Mouse (Mus musculus) right cerebral cortex, postnatal 36 days (tissue): ENCODE measurements at regions not wholly inside any gene's neighbourhood (a gene's known extent, or its start where the extent isn't known, plus 50 kb on each side); places are given as distances from the start of the nearest gene placed in this dataset.

Experiments used
- DNase-seq, 2 experiments: peaks; one replicate each; pipeline ENCODE4 v3.0.0; 2022; ENCODE audit warnings: low spot score in 2 of 2, mixed read lengths in 1 of 2

DNA sequence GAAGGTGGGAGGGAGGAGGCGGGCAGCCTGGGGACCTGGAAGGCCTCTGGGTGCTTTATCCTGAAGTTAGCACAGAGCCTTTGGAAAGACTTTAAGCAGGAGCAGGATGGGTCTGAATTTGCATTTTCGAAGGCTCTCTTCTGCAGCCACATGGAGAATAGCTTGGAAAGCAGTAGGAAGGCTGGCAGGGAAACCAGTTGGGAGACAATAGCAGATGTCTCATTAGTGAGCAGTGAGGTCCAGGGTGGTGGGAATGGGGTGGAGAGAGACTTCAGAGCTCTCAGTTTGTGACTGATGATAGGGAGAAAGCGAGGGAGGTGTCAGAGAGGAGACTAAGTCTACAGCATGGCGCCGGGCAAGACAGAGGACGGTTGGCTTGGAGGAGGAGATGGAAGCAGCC, 199.1 kb downstream of the Cbln1 start:
- no peak for DNase-seq

DNA sequence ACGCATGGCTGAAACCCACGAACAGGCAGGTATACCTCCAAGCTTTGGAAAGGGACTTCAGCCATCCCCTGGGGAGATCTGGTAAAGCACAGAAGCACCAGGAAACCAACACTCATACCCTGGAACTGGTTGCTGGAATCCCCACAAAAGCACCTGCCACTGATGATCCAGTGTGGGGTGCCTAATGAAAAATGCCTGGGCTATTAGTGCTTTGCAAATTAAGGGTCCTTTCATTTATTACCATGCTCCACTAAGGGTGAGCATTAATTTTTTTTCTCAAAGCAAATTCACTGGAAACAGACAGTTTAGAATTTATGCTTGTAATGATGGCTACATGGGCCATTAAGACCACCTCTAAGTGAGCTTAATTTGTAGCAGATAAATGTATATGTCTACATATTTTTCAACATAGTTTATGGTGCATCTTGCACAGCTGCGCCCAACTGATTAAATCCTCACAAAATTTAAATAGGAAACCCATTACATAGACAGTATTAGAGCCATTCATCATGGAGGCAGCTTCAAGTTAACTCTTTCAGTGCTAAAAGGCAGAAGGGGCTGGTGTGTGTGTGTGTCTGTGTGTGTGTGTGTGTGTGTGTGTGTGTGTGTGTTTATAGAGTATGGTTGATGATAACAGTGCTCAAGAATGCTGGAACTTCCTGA, 201.8 kb downstream of the Cbln1 start:
- no peak for DNase-seq

DNA sequence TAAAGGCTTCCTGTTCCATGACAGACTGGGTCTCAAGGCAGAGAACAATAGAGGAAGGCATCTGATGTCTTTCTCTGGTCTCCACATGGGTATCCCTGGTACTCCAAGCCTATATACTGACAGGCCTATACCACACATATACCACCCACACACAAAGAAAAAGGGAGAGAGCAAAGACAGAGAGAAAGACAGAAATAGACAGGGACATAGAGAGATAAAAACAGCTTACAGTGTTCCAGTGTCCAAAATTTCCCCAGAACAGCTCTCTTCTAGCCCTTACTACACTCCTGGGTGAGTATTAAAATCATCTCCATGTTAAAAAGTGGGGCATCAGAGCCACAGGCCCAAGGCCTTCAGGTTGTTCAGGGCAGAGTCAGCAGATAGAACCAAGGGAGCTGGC, 204.2 kb downstream of the Cbln1 start:
- no peak for DNase-seq

DNA sequence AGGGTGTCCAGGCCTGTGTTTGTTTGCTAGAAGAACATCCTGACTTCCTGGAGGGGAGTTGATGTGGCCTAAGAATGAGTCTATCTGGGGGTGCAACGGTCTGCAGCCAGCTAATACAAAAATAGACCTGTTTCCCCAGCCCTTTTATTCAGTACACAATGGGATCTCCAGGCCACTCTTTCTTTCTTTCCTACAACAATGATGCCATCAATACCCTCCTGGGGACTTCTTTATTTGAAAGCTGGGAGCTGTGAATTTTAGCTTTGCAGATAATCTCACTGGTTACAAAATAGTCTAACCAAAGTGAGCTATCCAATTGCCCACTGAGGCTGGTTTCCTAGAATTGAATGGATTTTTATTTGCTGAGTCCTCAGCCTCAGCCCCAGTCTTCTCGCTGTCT, 207.4 kb downstream of the Cbln1 start:
- DNase-seq: no peak

DNA sequence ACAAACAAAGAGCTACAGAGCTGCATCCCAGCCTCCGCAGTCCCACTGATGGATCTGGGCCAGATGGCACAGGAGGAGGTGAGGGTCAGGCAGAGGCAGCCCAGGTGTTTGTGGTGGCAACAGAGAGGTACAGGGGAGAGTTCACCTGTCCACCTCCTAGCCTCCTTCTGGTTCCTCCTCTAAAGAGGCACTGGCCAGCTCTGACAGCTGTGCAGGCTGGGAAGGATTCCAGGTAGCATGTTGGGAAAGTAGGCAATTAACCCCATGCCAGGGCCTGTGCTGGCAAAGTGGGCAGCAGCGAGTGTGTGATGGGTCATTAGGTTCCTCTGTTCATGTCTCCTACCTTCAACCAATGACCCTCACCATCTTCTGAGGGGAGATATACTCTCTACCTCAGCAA, 212.1 kb downstream of the Cbln1 start:
- DNase-seq: no peak

DNA sequence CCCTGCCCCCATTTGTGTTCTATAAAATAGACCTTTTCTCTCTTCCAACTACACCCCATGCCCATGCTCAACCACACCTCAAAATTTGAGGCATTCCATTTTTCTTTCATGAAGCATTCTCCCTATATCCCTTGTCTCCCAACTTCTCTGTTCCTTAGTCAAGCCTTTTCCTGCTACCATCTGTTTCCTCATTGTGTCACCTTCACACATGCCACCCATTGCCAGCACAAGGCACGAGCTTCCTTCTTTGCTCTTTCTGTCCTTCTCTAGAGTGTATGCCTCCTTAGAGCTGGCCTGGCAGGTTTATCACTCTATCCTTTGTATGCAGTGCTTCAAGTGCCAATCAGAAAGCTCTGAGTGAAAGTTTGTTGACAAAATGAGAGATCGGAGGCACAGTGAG, 229.7 kb downstream of the Cbln1 start:
- DNase-seq: peak in 1 of 2 experiments; percentile 9

DNA sequence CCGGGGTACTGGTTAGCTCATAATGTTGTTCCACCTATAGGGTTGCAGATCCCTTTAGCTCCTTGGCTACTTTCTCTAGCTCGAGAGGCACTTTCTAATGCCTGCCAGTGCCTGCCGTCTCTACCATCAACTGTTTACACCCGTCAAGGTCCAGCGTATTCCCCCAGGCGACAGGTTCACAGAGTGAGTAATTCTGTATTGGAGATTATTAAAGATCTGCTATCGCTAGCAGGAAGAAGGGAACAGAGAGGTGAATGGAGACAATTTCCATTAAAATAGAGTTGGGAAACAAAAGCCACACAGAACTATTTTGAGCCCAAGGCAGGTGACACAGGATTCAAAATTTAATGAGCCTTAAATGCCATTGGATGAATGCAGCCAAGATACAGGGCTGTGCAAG, 235.2 kb downstream of the Cbln1 start:
- DNase-seq: no peak

DNA sequence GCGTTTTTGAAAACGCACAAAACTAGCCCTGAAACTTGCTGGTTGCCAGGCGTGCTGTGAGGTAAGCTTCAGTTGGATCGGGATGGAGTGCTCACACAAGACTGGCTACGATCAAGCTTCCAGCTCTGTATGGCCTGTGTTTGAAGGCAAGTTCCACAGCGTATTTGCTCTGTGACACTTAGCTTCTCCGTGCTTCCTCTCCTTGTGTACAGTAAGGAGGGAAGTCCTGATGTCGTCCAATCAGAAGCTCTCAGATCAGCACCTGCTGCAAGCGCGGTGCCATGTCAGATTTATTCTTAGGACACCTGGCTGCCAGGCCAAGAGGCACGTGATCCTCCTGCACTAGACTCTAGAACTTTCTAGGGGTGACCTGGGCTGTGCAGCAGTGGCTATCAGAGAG, 236.0 kb downstream of the Cbln1 start:
- DNase-seq: no peak

DNA sequence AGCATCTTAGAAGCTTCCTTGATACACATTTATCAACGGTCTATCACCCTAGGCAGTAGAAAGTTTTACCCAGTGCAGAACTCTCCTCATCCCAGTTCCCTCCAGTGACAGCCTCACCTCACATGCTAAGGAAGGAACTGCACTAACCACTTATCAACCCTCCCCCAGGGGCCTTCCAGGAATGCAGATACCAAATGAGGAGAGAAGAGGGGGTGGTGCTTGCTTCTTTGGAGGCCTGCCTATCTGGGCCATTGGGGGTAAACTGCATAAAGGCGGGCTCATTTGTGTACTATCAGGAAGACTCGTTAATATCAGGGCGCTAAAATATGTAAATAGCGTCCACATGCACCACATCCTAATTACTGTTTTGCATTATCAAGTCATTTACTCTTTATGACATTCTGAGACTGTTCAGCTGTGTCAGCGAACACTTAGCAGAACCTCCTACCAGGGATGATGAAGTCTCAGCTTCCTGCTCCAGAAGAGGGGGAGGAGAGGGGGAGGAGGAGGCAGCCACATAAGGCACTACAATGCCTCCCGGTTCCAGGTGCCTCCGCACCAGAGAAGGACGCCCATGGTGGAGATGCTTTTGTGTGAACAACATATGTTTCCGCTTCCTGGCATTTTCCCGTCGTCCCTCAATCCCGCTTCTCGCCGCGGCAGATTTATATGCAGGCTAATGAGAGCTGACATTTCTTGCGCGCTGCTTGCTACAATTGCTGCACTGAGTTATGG, 236.9 kb downstream of the Cbln1 start:
- DNase-seq: peak; percentile 35 to 49

DNA sequence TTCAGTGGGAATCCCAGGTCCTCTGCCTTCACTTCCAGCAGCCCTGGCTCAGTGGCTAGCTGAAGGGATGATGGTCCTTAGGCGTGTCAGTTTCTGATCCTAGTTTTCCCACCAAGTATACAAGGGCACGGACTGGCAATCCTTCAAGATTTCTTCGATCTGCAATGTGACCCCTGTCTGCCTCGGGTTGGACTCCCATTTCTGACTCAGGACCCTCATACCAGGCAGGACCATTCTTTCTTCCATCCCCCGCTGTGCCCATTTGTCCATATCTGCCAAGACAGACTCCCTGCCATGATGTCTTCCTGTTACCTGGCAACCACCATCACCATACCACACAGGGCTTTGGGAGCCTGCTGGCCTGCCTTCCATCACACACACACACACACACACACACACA, 238.1 kb downstream of the Cbln1 start:
- no peak for DNase-seq

DNA sequence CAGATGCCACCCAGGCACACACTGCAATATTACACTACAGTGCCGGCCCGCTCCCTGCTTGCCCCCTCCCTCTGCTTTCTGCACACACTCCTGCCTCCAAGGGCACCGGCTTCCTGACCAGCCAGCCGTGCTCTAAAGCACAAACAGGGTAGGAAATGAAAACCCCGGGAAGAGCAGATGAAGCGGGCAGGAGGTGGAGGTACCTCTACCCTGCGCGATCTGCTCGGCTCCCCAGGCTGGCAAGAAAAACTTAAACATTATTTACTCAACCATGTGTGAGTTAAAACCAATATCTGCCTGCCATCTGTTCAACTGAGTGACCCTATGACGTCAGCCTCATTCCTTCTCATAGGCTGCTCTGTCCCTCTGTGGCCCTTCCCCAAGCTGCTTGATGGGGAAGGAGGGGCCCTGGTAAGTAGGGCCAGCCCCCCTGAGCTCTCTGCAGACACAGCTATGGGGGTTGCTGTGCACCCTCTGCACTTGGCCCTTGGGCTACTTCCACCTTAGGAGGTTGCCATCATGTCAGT, 238.5 kb downstream of the Cbln1 start:
- no peak for DNase-seq

DNA sequence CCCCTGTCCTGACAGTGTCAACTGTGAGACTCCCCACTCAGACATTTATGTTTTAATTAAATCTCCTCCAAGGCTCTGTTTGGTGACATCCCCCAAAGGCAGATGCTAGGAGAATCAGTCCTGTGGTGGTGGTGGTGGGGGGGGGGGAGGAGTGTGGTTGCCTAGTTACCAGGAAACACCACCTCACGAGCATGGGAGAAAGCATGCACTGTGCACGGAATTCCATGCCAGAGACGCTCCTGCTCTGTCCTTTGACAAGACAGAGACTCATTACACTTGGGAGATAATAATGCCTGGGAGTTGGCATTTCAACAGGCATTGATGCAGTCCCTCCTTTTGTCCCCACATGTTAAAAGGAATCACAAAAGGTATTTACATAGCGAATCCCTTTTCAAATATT, 240.6 kb downstream of the Cbln1 start:
- no peak for DNase-seq

DNA sequence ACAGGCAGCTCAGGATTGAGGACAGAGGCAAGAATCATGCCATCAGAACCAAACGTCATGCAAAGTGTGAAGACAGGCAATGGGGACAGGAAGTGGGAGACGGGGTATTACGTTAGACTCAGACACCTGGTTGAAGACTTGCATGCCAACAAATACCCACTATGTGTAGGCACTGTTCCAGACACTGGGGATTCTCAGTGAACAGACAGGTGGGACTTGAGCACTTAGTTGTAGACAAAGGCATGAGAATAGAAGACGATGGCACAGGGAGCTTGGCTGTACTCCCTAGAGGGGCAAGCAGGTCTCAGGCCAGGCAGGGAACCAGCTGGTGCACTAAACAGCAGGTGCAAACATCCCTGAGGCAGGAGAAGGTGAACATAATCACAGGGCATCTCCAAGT, 242.3 kb downstream of the Cbln1 start:
- DNase-seq: no peak

DNA sequence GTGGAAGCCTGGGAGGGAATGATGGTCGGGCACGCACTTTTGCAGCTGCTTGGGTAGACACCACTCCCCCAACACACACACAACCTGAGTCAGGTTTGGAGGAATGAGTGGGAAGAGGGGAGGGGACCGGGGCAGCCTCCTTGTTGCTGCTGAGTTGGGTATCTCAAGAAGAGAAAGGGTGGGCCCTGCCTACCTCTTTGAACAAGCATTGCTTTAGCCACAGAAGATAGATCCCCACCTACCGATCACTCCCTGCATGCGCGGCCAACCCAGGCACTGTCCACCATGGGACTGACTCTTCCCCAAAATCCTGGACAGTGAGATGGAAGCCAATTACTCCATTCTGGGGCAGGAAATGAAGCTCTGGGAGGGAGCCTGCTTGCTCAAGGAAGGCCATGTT, 243.2 kb downstream of the Cbln1 start:
- DNase-seq: no peak

DNA sequence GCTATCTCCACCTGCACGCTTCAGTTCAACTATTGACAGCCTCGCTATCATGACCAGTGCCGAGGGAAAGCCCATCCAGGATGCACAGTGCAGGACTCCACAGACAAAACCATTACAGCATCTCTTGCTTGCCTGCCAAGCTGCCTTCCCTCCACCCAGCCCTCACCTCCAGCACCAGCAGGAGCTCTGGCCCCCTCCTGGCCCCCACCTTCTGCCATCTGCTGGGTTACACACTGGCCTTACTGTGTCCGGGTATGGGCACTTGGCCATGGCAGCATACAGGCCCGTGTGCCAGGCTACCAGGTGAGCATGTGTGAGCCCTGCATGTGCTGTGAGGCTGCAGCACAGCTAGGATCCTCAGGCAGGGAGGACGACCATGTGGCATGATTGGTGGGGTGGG, 243.6 kb downstream of the Cbln1 start:
- DNase-seq: no peak

DNA sequence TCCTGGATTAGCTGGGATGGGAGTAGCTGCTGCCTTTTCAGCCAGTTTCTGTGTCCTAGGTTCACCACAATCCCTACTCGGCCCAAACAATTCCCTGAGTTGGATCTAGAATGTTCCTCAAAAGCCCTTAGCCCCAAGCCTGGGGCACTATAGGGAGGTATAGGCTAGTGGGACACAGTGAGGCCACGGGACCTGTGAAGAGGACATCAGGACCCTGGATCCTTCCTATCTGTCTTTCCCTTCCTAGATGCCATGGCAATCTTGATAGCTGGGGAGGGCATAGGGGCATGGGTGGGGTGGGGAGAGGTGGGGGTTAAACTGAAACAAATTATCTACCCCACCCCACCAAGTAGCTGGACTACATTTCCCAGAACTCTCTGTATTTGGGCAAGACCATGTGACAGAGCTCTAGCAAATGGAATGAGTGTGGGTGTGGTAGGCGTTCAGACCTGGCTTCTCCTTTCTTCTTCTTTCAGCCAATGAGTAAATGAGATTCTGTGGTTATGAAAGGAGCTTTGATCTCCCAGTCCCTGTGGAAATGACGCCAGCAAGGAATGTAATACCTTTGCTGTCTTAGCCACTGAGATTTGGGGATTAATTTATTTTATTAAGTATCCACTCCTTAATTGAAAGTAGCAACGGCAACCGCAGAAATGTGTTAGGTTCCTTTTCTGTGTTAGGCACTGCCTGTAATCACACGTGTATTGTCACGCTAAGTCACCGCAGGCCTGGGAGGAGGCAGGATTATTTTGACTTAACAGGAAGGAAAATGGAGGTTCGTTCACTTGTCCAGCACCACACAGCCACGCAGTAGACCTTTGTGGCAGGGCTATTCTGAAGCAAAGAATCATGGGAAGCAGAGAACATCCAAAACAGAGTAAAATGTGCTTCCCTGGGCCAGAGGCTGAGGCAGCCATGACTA, 246.6 kb downstream of the Cbln1 start:
- no peak for DNase-seq

DNA sequence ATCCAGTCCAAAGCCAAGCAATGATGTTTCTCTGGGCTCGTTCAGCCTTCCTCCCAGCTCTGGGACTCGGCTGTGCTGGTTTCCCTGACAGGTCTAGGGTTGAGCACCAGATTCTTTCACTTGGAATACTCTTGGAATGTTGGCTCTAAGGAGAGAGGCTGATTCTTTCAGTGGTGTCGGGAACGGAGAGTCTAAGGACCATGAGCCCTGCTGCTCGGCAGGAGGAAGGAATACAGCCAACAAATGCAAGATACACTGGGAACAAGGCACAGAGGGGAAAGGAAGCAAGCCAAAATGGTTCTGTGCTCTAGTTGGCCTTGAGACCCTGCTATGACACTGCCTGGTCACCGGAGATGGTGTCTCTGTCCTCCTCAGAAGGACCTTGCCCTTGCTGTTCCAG, 251.8 kb downstream of the Cbln1 start:
- DNase-seq: no peak

DNA sequence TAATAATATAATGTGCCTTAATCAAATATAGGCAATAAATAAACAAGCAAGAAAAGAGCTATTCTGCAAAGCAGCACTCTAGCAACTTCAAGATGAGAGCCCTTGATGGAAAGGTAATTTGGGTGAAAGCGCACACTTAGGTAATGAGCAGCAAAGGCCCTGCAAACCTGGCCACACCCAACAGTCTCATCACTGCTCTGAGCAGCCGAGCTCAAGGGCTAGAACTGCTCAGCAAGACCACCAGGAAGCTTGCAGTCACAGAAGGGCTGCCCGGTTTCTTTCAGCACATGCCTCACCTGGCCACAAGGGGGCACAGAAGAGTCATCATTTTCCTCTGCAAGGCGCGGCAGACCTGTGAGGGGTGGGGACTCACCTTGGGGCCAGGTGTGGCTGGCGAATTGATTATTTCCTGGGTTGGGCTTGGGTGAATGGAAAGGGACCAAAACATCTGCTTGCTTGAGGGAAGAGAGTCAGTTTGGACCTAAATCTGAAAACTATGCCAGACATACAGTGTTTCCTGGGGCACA, 253.4 kb downstream of the Cbln1 start:
- no peak for DNase-seq

DNA sequence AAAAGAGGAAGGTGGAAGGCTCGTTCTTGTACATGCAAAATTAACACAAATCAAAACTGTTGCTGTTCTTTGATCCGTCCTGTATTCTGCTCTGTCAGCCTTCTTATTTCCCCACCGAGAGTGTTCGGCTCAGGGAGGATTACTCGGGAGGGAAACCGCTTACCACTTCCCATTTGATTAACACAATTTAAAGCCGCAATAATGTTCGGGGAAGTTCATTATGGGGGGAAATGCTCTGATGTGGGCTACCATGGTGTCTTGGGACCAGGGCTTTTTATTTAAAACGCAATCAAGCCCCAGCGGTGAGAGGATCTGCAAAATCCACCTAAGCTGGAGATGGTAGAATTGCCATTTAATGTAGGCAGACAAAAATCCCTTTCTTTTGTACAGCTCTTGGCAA, 257.4 kb downstream of the Cbln1 start:
- DNase-seq: no peak

DNA sequence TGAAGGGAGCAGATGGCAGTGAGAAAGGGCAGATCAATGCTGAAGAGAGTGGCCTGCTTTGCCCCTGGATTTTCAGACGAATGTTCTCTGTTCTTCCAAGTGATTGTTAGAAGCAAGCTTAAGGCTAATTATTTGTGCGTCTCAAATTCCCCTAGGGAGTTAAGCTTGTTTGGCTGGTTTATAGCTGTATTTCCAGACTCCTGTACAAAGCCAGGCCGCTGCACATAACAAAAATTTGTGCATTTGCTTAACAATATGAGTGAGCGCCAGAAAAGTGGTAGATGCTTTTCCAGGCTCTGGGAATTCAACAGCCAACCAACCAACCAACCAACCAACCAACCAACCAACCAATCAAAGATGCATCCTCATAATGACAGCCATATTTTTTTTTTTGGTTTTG, 261.9 kb downstream of the Cbln1 start:
- no peak for DNase-seq

DNA sequence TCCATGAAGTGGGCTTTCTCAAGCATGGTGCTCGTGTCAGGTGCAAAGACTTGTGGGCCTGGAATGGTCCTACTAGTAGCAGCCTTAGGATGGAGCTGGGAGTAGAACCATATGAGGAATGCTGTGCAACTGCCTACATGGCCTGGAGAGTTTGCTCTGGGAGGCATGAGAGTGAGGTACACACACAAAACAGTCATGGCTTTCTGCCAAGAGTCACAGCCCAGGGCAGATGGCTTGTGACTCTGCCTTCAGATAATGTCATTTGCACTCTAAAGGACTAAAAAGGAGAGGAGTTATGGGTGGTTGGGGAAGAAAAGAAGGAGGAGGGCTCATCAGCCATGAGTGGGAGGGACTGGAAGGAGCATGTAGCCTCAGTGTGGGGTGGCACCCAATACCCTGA, 263.1 kb downstream of the Cbln1 start:
- DNase-seq: no peak

DNA sequence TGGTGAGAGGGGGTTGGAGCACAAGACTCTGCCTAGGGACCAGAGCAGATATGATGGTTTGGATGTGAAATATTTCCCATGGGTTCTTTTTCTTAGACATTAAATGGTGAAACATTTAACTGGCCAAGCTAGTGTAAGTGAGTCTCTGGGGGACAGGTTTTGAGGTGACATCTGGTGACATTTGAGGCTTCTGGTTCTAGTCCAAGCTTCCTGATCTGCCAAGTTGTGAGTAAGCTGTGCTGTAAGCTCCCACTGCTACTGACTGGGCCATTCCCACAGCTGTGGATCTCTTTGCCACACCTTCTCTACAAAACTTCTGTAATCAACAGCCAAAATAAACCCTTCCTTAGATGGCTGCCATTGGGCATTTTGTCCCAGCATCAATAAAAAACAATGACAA, 264.4 kb downstream of the Cbln1 start:
- no peak for DNase-seq
